Mouse (Mus musculus) heart, embryonic 15.5 days (tissue): ENCODE results near the gene Tcap. TPM values are rescaled to one million over a fixed set of nuclear protein-coding genes. Genes with fewer than 3 reads are reported as not detected.
"Not testable (repeated sequence)": the region's sequence is repeated elsewhere in the genome, so short reads cannot be mapped to it uniquely, and the experiment has no call there.

Experiments
- ATAC-seq: fragments of 200-750 bp; cut with Nextera tagmentation; replicated peaks from 2 replicates; pipeline ENCODE4 v1.8.0; 2017; ENCODE audit warnings: low read depth, moderate TSS enrichment; ENCODE audit not compliant: insufficient number of reproducible peaks, insufficient read depth, low FRiP score
- H3K27ac ChIP-seq: fragments of 300-500 bp; sonication (generic); 2 replicates; pipeline ENCODE4 v1.5.1; 2015; ENCODE audit warnings: mild to moderate bottlenecking, inconsistent platforms
- H3K27me3 ChIP-seq: fragments of 300-500 bp; sonication (generic); 2 replicates; pipeline ENCODE4 v1.6.1; 2015; ENCODE audit warnings: inconsistent platforms
- H3K36me3 ChIP-seq: fragments of 300-500 bp; sonication (generic); 2 replicates; pipeline ENCODE4 v1.6.1; 2015; ENCODE audit warnings: mild to moderate bottlenecking, inconsistent platforms
- H3K4me1 ChIP-seq: fragments of 300-500 bp; sonication (generic); replicated peaks from 2 replicates; pipeline ENCODE4 v1.6.1; 2015; ENCODE audit warnings: inconsistent platforms
- H3K4me2 ChIP-seq: fragments of 300-500 bp; sonication (generic); 2 replicates; pipeline ENCODE4 v1.6.1; 2015; ENCODE audit warnings: inconsistent platforms, mild to moderate bottlenecking, moderate library complexity
- H3K4me3 ChIP-seq: fragments of 300-500 bp; sonication (generic); 2 replicates; pipeline ENCODE4 v1.5.1; 2015; ENCODE audit warnings: mild to moderate bottlenecking, inconsistent platforms
- H3K9ac ChIP-seq: fragments of 300-500 bp; sonication (generic); 2 replicates; pipeline ENCODE4 v1.6.1; 2015; ENCODE audit warnings: mild to moderate bottlenecking, inconsistent platforms
- H3K9me3 ChIP-seq: fragments of 300-500 bp; sonication (generic); replicated peaks from 2 replicates; pipeline ENCODE4 v1.6.1; 2016; ENCODE audit warnings: inconsistent platforms
- WGBS: fragments of 180-500 bp; shearing (Covaris S2); methylation state at CpG from one replicate; pipeline ENCODE4 v1.1.7; 2015; ENCODE audit warnings: mixed read lengths; 5-methylcytosine and 5-hydroxymethylcytosine counted together
- polyA plus RNA-seq: library from polyadenylated mRNA; unstranded; fragments of >200 nt; fragmentation: Nextera tagmentation; extraction: Ambion mirVana; gene quantifications from 2 replicates; pipeline ENCODE4 v1.2.1, GENCODE M21; 2015

The Tcap gene
- polyA plus RNA-seq, 1 experiment from 2014 or later, result 158 TPM

DNA sequence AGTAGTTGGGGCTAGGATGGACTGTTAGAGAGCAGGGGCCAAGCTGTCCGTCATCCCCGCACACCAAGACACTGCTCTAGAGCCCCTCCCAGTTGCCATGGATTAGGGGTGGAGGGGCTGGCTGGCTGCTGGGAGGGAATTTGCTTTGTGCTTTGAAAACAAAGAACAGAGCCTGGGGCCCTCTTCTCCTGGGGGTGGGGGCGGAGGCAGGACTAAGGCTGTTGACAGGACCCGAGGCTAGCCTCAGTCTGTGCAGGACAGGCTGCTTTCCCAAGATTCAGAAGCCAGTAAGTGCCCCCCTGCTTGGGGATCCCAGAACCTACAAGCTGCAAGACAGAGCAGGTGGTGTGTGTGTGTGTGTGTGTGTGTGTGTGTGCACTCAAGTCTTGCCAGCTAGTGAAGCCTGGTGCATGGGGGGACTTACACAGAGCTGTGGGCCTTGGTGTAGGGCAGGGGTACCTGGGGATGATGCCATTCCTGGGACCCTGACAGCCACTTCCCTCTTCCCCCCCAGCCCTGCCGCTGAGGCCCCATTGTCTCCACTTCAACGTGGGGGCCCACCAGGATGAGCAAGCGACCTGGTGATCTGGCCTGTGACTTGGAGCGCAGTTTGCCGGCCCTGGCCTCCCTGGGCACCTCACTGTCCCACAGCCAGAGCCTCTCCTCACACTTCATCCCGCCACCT is 11.9 kb upstream of the Tcap start:
- no peak for ATAC-seq
- peaks cover 84% of the 10 kb centered on the region for H3K4me1 ChIP-seq
- H3K9ac ChIP-seq, result peak overlapping the region; percentile 28; the same call in 1 of the 2 replicates
- H3K4me2 ChIP-seq, result no peak overlapping the region
- WGBS, result 42% methylated on average over 10 of the region's 10 CpGs
- H3K4me3 ChIP-seq, result no peak overlapping the region
- no peaks in the 10 kb centered on the region for H3K27me3 ChIP-seq
- H3K9me3 ChIP-seq, result no peaks in the 10 kb centered on the region
- H3K36me3 ChIP-seq, result peaks cover 11% of the 10 kb centered on the region; the same call in 1 of the 2 replicates
- no peak overlapping the region for H3K27ac ChIP-seq

DNA sequence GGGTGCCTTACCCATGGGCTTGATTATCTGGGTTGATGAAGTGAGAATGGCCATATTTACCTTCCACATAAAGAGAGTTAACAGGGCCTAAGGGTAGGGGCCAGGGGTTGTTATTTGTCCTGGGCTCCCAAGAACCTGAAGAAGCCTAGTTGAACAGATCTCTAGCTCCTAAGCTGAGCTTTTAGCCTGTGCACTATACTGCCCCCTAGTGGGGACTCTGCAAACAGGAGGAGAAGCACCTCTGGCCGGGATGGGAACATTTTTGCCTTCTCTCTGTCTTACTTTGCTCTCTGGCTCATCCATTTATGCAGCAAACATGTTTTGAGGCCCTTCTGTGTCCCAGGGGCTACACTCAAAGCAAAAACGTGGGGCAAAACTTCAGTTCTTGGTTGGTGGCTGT is 11.2 kb upstream of the Tcap start:
- no peak overlapping the region for H3K4me3 ChIP-seq
- H3K9me3 ChIP-seq, result no peaks in the 10 kb centered on the region
- H3K4me1 ChIP-seq, result peaks cover 84% of the 10 kb centered on the region
- no peaks in the 10 kb centered on the region for H3K27me3 ChIP-seq
- no peak overlapping the region for H3K27ac ChIP-seq
- 8% methylated on average over 2 of the region's 2 CpGs for WGBS
- no peak for ATAC-seq
- H3K4me2 ChIP-seq, result no peak overlapping the region
- 0 out of 2 replicates have a peak overlapping the region, but pooled peaks have one; percentile 28 for H3K9ac ChIP-seq
- peaks cover 18% of the 10 kb centered on the region for H3K36me3 ChIP-seq

DNA sequence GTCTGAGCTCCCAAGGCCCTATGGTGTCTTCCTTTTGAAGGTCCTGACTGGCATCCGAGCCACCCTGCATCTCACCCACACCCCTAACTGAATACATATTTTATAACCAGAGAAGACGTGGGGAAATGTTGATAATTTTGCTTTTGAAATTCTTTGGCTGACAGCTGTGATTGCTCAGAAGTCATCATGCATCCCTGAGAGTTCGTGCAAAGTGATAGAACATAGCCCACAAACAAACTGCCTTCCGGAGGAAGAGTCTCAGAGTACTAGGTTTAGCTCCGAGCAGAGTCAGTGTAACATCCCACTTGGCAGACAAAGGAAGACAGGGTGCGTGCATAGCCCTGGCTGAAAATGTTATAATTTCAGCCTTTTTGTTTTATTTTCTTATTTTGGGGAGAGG is 10.4 kb upstream of the Tcap start:
- 71% methylated on average over 6 of the region's 6 CpGs for WGBS
- peaks cover 23% of the 10 kb centered on the region for H3K36me3 ChIP-seq
- ATAC-seq, result no peak
- H3K27ac ChIP-seq, result no peak overlapping the region
- no peak overlapping the region for H3K9ac ChIP-seq
- H3K4me3 ChIP-seq, result no peak overlapping the region
- H3K4me2 ChIP-seq, result no peak overlapping the region
- H3K9me3 ChIP-seq, result no peaks in the 10 kb centered on the region
- peaks cover 86% of the 10 kb centered on the region for H3K4me1 ChIP-seq
- no peaks in the 10 kb centered on the region for H3K27me3 ChIP-seq

DNA sequence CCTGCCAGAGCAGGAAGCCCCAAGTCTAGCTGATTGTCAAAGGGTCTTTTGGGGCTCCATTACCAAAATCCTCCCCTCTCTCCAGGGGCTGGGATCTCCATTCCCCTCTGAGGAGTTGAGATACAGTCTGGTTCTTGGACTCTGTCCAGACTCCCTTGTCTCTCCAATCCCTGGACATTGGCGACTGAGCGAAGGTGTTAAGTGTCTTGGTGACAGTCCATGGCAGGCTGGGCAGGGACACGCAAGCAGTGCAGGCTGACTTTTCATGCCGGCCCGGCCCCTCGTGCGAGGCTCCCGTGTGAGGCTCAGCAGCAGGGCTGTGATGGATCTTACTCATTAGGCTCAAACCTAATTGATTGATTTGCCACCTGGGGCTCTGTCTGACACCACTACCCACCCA is 9.3 kb upstream of the Tcap start:
- 38% methylated on average over 8 of the region's 8 CpGs for WGBS

DNA sequence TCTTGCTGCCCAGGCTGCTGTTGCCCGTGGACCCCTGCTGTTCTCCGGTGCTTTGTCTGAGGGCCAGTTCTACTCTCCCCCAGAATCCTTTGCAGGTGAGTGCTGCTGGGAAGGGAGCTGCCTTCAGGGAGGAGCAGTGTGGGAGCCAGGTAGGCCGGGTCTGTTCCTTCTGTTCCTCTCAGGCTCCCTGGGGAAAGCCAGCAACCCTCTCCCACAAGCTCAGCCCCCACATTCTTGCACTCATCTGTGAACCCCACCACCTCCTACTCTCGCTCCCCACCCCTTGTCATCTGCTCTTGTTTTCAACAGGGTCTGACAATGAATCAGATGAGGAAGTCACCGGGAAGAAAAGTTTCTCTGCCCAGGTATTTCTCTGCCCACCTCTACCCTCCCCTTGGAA is 6.9 kb upstream of the Tcap start:
- ATAC-seq, result no peak
- peak overlapping the region; percentile 20; the same call in 1 of the 2 replicates for H3K9ac ChIP-seq
- H3K27ac ChIP-seq, result 0 out of 2 replicates have a peak overlapping the region, but pooled peaks have one; percentile 79
- H3K9me3 ChIP-seq, result no peaks in the 10 kb centered on the region
- H3K4me1 ChIP-seq, result peaks cover 89% of the 10 kb centered on the region
- peaks cover 36% of the 10 kb centered on the region for H3K36me3 ChIP-seq
- H3K4me3 ChIP-seq, result no peak overlapping the region
- H3K4me2 ChIP-seq, result no peak overlapping the region
- 72% methylated on average over 5 of the region's 5 CpGs for WGBS
- H3K27me3 ChIP-seq, result no peaks in the 10 kb centered on the region

More for the DNA sequence above, 9.3 kb upstream of the Tcap start:
- peaks cover 33% of the 10 kb centered on the region for H3K36me3 ChIP-seq
- no peaks in the 10 kb centered on the region for H3K9me3 ChIP-seq
- H3K4me3 ChIP-seq, result no peak overlapping the region
- H3K4me1 ChIP-seq, result peaks cover 87% of the 10 kb centered on the region
- no peak overlapping the region for H3K4me2 ChIP-seq
- H3K27ac ChIP-seq, result peak overlapping the region; percentile 86
- no peaks in the 10 kb centered on the region for H3K27me3 ChIP-seq
- ATAC-seq, result peak; percentile 72
- H3K9ac ChIP-seq, result 0 out of 2 replicates have a peak overlapping the region, but pooled peaks have one; percentile 20

DNA sequence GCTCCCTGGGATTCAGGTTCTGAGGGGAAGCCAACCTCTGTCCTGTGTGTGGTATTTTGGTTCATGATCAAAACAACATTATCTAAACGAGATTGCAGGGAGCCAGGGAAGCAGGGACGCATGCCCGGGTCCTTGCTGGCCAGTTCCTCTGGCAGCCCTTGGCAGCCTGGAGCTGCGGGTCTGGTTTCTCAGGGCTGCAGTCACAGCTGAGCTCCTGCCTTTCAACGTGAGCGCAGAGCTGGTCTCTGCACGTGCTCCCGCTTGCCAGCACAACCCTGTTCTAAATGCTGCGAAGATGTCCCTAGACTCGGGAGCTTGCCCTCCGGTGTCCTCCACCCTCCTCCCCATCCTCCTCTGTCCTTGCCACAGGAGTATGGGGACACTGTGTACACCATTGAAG is 5.8 kb upstream of the Tcap start:
- H3K4me3 ChIP-seq, result no peak overlapping the region
- H3K4me2 ChIP-seq, result no peak overlapping the region
- 44% methylated on average over 11 of the region's 11 CpGs for WGBS
- ATAC-seq, result no peak; the same call in 1 of the 2 replicates
- no peaks in the 10 kb centered on the region for H3K9me3 ChIP-seq
- no peak overlapping the region for H3K9ac ChIP-seq
- no peaks in the 10 kb centered on the region for H3K27me3 ChIP-seq
- peak overlapping the region; percentile 79 for H3K27ac ChIP-seq
- H3K4me1 ChIP-seq, result peaks cover 82% of the 10 kb centered on the region
- peaks cover 36% of the 10 kb centered on the region for H3K36me3 ChIP-seq

DNA sequence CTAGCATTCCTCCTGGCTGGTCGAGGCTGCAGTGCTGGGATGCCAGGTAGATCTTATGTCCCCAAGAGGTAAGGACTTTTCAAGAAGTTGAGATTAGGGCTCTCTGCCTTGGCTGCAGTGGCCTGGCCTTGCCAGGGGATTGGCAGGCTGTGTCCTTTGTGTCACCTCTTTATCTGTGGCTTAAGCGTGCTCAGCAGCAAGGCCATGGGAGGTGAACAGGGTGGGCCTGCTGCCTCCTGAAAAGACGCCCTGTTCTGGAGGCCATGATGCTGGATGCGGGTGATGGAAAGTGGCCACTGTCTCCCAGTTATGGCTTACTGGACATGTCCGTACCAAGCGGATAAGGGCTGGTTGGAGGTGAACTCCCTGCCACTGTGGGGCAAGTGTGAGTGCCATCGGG is 4.2 kb upstream of the Tcap start:
- ATAC-seq, result no peak
- Histone ChIP-seq H3K9me3 (no peaks in the 10 kb centered on the region), H3K27ac (peak overlapping the region; percentile 72), H3K4me2 (no peak overlapping the region), H3K27me3 (no peaks in the 10 kb centered on the region), H3K4me3 (no peak overlapping the region), H3K9ac (no peak overlapping the region), H3K4me1 (peaks cover 83% of the 10 kb centered on the region), H3K36me3 (peaks cover 36% of the 10 kb centered on the region)
- WGBS, result 63% methylated on average over 7 of the region's 7 CpGs

DNA sequence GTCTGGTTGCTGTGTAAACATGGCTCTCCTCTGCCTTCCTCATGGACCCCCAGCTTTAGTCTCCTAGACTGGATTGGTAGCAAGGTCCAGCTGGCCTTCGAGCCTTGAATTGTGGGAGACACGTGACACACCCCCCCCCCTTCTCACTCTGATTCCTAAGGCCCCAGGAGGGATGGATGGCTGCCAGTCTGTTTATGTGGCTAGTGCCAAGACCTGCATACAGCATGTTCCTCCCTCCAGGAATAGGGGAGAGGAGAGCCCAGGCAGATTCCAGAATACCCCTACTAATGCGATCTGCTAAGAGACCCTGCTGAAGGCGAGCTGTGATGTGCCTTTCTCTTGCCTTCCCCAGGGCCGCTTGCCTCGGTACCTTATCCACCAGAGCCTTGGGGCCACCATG is 3.5 kb upstream of the Tcap start:
- Histone ChIP-seq H3K27me3 (no peaks in the 10 kb centered on the region), H3K9ac (no peak overlapping the region), H3K4me1 (peaks cover 82% of the 10 kb centered on the region), H3K36me3 (peaks cover 32% of the 10 kb centered on the region), H3K9me3 (no peaks in the 10 kb centered on the region), H3K27ac (peak overlapping the region; percentile 72), H3K4me3 (no peak overlapping the region), H3K4me2 (no peak overlapping the region)
- no peak for ATAC-seq
- 67% methylated on average over 6 of the region's 6 CpGs for WGBS

DNA sequence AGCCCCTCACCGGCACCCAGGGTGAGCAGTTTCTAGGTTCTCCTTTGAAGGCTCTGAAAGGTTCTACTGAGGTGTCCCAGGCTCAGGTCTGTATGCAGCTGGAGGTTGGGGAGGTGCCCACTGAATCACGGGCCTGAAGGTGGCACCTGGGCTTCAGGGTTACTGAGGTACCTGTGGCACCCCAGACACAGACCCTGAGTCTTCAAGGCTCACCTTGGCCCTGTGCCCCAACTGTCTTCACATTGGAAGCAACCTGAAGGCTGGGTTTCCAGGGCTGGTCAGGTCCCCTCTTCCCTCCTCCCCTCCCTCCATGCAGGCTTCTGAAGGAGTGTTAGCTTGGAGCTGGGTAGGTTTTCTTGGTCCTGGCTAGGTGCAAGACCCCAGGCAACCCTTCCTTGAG is 2.0 kb upstream of the Tcap start:
- H3K36me3 ChIP-seq, result peaks cover 25% of the 10 kb centered on the region
- no peak overlapping the region for H3K4me2 ChIP-seq
- H3K9ac ChIP-seq, result no peak overlapping the region
- peaks cover 4% of the 10 kb centered on the region for H3K27me3 ChIP-seq
- peaks cover 83% of the 10 kb centered on the region for H3K4me1 ChIP-seq
- no peak overlapping the region for H3K4me3 ChIP-seq
- peak overlapping the region; percentile 20 for H3K27ac ChIP-seq
- no peaks in the 10 kb centered on the region for H3K9me3 ChIP-seq
- WGBS, result 94% methylated on average over 2 of the region's 2 CpGs
- ATAC-seq, result no peak

DNA sequence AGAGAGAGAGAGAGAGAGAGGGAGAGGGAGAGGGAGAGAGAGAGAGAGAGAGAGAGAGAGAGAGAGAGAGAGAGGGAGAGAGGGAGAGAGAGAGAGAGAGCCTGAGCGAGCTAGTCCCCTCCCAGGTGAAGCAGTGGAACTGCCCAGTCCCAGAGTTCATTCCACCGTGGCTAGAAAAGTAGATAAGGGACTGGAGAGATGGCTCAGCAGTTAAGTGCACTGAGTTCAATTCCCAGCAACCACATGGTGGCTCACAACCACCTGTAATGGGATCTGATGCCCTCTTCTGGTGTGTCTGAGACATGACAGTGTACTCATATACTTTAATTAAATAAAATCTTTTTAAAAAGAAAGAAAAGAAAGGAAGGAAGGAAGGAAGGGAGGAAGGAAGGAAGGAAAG is 1.2 kb upstream of the Tcap start:
- H3K9ac ChIP-seq, H3K27me3 ChIP-seq, H3K4me3 ChIP-seq, ATAC-seq, H3K27ac ChIP-seq, H3K9me3 ChIP-seq, H3K4me2 ChIP-seq: not testable (repeated sequence)
- Histone ChIP-seq H3K36me3 (peaks cover 18% of the 10 kb centered on the region; the same call in 1 of the 2 replicates), H3K4me1 (peaks cover 78% of the 10 kb centered on the region)
- WGBS, result 21% methylated on average over 2 of the region's 2 CpGs

DNA sequence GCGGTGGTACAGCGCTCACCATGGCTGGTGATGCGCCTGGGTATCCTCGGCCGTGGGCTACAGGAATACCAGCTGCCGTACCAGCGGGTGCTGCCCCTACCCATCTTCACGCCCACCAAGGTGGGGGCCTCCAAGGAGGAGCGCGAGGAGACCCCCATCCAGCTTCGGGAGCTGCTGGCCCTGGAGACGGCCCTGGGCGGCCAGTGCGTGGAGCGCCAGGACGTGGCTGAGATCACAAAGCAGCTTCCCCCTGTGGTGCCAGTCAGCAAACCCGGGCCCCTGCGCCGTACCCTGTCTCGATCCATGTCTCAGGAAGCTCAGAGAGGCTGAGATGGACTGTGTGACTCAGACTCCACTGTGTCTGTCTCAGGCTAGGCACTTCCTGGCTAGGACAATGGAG is 605 bp downstream of the Tcap start:
- Histone ChIP-seq H3K9me3 (no peaks in the 10 kb centered on the region), H3K36me3 (peaks cover 3% of the 10 kb centered on the region; the same call in 1 of the 2 replicates), H3K27ac (peak overlapping the region; percentile 90), H3K27me3 (peaks cover 10% of the 10 kb centered on the region), H3K4me1 (peaks cover 78% of the 10 kb centered on the region), H3K4me2 (peak overlapping the region; percentile 70), H3K9ac (peak overlapping the region; percentile 67), H3K4me3 (peak overlapping the region; percentile 53)
- no peak for ATAC-seq
- WGBS, result 50% methylated on average over 20 of the region's 20 CpGs
